Mouse (Mus musculus): ENCODE data around the gene Yipf4.
"Not testable (repeated sequence)": the region's sequence is repeated elsewhere in the genome, so short reads cannot be mapped to it uniquely, and the experiment has no call there.

Yipf4 gene

GRCm38 (mm10) chr17:74489024-74489900 lies at the start of gene Yipf4:
TSS of gene Yipf4 (plus strand) at chr17:74489493.
- peak; percentile 93 to 96 for DNase-seq (ENCODE audit: low spot score in 2 of 2)

GRCm38 (mm10) chr17:74440486-74440885 lies 48.8 kb upstream of the Yipf4 start:
- DNase-seq (ENCODE audit: low spot score in 2 of 2) = no peak

- no peak for DNase-seq (ENCODE audit: low spot score in 2 of 2)
These were observed 39.5 kb upstream of the Yipf4 start for GRCm38 (mm10) chr17:74449776-74450175.

GRCm38 (mm10) chr17:74453928-74454327 lies 35.4 kb upstream of the Yipf4 start:
- DNase-seq (ENCODE audit: low spot score in 2 of 2) = no peak

- DNase-seq (ENCODE audit: low spot score in 2 of 2) = no peak
These were observed 34.6 kb upstream of the Yipf4 start for GRCm38 (mm10) chr17:74454660-74455059.

- DNase-seq (ENCODE audit: low spot score in 2 of 2) = no peak
These were observed 33.9 kb upstream of the Yipf4 start for GRCm38 (mm10) chr17:74455426-74455825.

- DNase-seq (ENCODE audit: low spot score in 2 of 2) = no peak
These were observed 32.5 kb upstream of the Yipf4 start for GRCm38 (mm10) chr17:74456825-74457224.

- no peak for DNase-seq (ENCODE audit: low spot score in 2 of 2)
These were observed 31.2 kb upstream of the Yipf4 start for GRCm38 (mm10) chr17:74457972-74458677.

- no peak for DNase-seq (ENCODE audit: low spot score in 2 of 2)
These were observed 30.4 kb upstream of the Yipf4 start, which contains the start of gene Nlrc4 for GRCm38 (mm10) chr17:74458711-74459408. TSS of gene Nlrc4 (minus strand) at chr17:74459142.

- no peak for DNase-seq (ENCODE audit: low spot score in 2 of 2)
These were observed 25.8 kb upstream of the Yipf4 start for GRCm38 (mm10) chr17:74463510-74463909.

GRCm38 (mm10) chr17:74467981-74468380 lies 21.3 kb upstream of the Yipf4 start:
- not testable (repeated sequence) for DNase-seq (ENCODE audit: low spot score in 2 of 2)

- not testable (repeated sequence) for DNase-seq (ENCODE audit: low spot score in 2 of 2)
These were observed 19.2 kb upstream of the Yipf4 start for GRCm38 (mm10) chr17:74470133-74470532.

GRCm38 (mm10) chr17:74480361-74481069 lies 8.8 kb upstream of the Yipf4 start:
- DNase-seq (ENCODE audit: low spot score in 2 of 2) = no peak

- no peak for DNase-seq (ENCODE audit: low spot score in 2 of 2)
These were observed 568 bp downstream of the Yipf4 start for GRCm38 (mm10) chr17:74489901-74490220.

GRCm38 (mm10) chr17:74491565-74491964 lies 2.3 kb downstream of the Yipf4 start:
- no peak for DNase-seq (ENCODE audit: low spot score in 2 of 2)

- no peak for DNase-seq (ENCODE audit: low spot score in 2 of 2)
These were observed 10.9 kb downstream of the Yipf4 start for GRCm38 (mm10) chr17:74500204-74500603.

GRCm38 (mm10) chr17:74501085-74501484 lies 11.8 kb downstream of the Yipf4 start:
- DNase-seq (ENCODE audit: low spot score in 2 of 2) = no peak

GRCm38 (mm10) chr17:74507934-74508333 lies 18.6 kb downstream of the Yipf4 start:
- no peak for DNase-seq (ENCODE audit: low spot score in 2 of 2)

- DNase-seq (ENCODE audit: low spot score in 2 of 2) = no peak
These were observed 19.3 kb downstream of the Yipf4 start for GRCm38 (mm10) chr17:74508600-74508999.

GRCm38 (mm10) chr17:74512308-74512707 lies 23.0 kb downstream of the Yipf4 start:
- no peak for DNase-seq (ENCODE audit: low spot score in 2 of 2)

Measured in urinary bladder, adult 18-20 months (tissue).